Comparison of ENCODE assay signal across 7 mouse cellular contexts in genomic region chr7:111720511-111721307, GRCm38 (mm10). TPM values are rescaled to one million over a fixed set of nuclear protein-coding genes. Genes with fewer than 3 reads are reported as not detected.
DNase-seq lines count a peak whose midpoint lies in the region; ATAC-seq and TF ChIP-seq lines count a peak whose summit lies in the region.

No protein-coding gene starts in this region.

- no peaks in the 10 kb centered on the region for H3K27me3 ChIP-seq in heart, embryonic 13.5 days (replicated peaks)
- H3K27me3 ChIP-seq in kidney, adult 2 months (replicated peaks; ENCODE audit: control insufficient read depth, insufficient read depth, low read length) = no peaks in the 10 kb centered on the region

- TF ChIP-seq POLR2A in kidney, adult 2 months (IDR thresholded peaks at IDR 0.05; ENCODE audit: low read depth, low read length) = no peak

- peak; percentile 41 to 65 for DNase-seq in urinary bladder, postnatal 4 days (ENCODE audit: low spot score in 2 of 2)
- DNase-seq in urinary bladder, adult 18-20 months (ENCODE audit: low spot score in 2 of 2) = no peak
- DNase-seq in left cerebral cortex, adult 18-20 months (ENCODE audit: low spot score in 2 of 2) = peak; percentile 73 to 76
- DNase-seq in right cerebral cortex, postnatal 36 days (ENCODE audit: low spot score in 2 of 2) = peak; percentile 64 to 66
- no peak for DNase-seq in spleen, postnatal 14 days (ENCODE audit: low spot score in 2 of 2)
- DNase-seq in kidney, adult 2 months = no peak

- 51% methylated on average over 8 of the region's 8 CpGs for WGBS in heart, embryonic 13.5 days
- 86% methylated on average over 8 of the region's 8 CpGs for WGBS in kidney, adult 2 months

- peak overlapping the region; percentile 57 for H3K9ac ChIP-seq in heart, embryonic 13.5 days

- H3K4me2 ChIP-seq in heart, embryonic 13.5 days = no peak overlapping the region

- no peak for ATAC-seq in heart, embryonic 13.5 days (ENCODE audit: extremely low read depth, insufficient number of reproducible peaks, low FRiP score, low TSS enrichment)

- H3K4me1 ChIP-seq in heart, embryonic 13.5 days = peaks cover 45% of the 10 kb centered on the region
- H3K4me1 ChIP-seq in kidney, adult 2 months (ENCODE audit: control insufficient read depth, insufficient read depth, low read length) = peaks cover 6% of the 10 kb centered on the region; the same call in 1 of the 2 replicates

- no peak for TF ChIP-seq CTCF in kidney, adult 2 months (conservative IDR thresholded peaks at IDR 0.05; ENCODE audit: insufficient read depth, insufficient read length, low read depth, low read length)

- H3K9me3 ChIP-seq in heart, embryonic 13.5 days = no peaks in the 10 kb centered on the region

- no peaks in the 10 kb centered on the region for H3K36me3 ChIP-seq in heart, embryonic 13.5 days
- H3K36me3 ChIP-seq in kidney, adult 2 months (ENCODE audit: control insufficient read depth, insufficient read depth, low read length) = no peaks in the 10 kb centered on the region

- H3K27ac ChIP-seq in heart, embryonic 13.5 days (replicated peaks) = peak overlapping the region; percentile 83
- H3K27ac ChIP-seq in kidney, adult 2 months (ENCODE audit: insufficient read depth, low read depth, low read length) = no peak overlapping the region

- H3K4me3 ChIP-seq in heart, embryonic 13.5 days = no peak overlapping the region
- no peak overlapping the region for H3K4me3 ChIP-seq in kidney, adult 2 months (ENCODE audit: insufficient read depth, low read depth, low read length)

RNA-seq across cellular contexts. Expression of gene Galnt18, which starts 59.1 kb away (rescaled TPM):
- 12.1 and 14.2 TPM in 2 replicates for polyA plus RNA-seq in heart, embryonic 13.5 days (2015; fragmentation: Nextera tagmentation; extraction: Ambion mirVana)
- 10 to 100 TPM; 37.1 to 39.4 TPM for total RNA-seq in left cerebral cortex, adult 18-20 months (2021)
- 34.9 and 38.8 TPM in 2 replicates for polyA plus RNA-seq in kidney, adult 2 months (2012; rRNA removed)

Comparison
In these comparisons a context has a peak if more than half of its experiments do, and no peak if none do; other contexts are left out.
1. DNase-seq: peak in urinary bladder, postnatal 4 days (2 of 2), left cerebral cortex, adult 18-20 months (2 of 2) and right cerebral cortex, postnatal 36 days (2 of 2); none in urinary bladder, adult 18-20 months (0 of 2), spleen, postnatal 14 days (0 of 2) and kidney, adult 2 months (single experiment).